Mouse (Mus musculus): ENCODE results near the gene Ddx39b. TPM values are rescaled to one million over a fixed set of nuclear protein-coding genes. Genes with fewer than 3 reads are reported as not detected.
A peak's percentile ranks its signal among the peaks of the same experiment; 100 is the strongest.
"Not testable (repeated sequence)": the region's sequence is repeated elsewhere in the genome, so short reads cannot be mapped to it uniquely, and the experiment has no call there.

Ddx39b gene
- total RNA-seq, 2 experiments from 2014 or later = 187 to 417 TPM

- peak; percentile 36 for ATAC-seq (replicated peaks; ENCODE audit: poor library complexity, severe bottlenecking)
These were observed 22.9 kb upstream of the Ddx39b start for GRCm38 (mm10) chr17:35218516-35219193.

DNA sequence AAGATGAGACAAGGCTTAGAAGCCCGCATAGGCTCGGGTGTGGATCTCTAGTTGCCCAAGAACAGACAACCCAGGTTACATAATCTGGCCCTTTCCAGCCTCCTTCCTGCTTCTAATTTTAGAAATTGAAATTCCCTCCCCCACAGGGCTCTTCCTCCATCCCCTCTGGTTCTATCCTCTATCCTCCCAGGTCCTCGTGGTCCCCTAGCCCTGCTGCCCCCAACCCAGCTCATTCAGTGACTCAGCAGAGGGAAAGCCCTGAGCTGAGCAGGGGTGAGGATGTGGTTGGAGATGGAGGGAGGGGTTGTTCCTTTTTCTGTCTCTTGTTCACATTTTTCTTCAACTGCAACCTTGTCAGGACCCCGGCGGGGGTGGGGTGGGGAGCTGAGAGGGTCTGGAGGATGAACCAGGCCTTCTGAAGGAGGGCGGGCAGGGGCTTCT lies 21.9 kb upstream of the Ddx39b start:
- peak; percentile 71 for ATAC-seq (replicated peaks; ENCODE audit: poor library complexity, severe bottlenecking)

- peak; percentile 5; the same call in 1 of the 2 replicates for ATAC-seq (replicated peaks; ENCODE audit: poor library complexity, severe bottlenecking)
These were observed 21.2 kb upstream of the Ddx39b start, which contains the start of gene Gm16181 for GRCm38 (mm10) chr17:35220156-35220952. TSS of gene Gm16181 (plus strand) at chr17:35220834.

GRCm38 (mm10) chr17:35222299-35222698 lies 19.2 kb upstream of the Ddx39b start:
- peak; percentile 42 for ATAC-seq (replicated peaks; ENCODE audit: poor library complexity, severe bottlenecking)

DNA sequence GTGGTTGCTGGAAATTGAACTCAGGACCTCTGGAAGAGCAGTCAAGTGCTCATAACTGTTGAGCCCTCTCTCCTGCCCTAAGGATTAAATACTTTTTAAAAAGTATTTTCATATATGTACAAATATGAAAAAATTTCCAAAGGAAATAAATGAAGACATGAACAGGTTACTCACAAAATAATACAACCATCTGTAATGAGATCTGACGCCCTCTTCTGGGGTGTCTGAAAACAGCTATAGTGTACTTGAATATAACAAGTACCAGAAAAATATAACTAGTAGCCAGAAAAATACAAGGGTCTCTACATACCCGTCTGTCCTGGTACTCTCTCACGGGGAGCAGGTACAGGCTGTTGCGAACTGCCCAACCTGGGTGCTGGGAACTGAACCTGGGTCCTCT lies 16.9 kb upstream of the Ddx39b start:
- ATAC-seq (replicated peaks; ENCODE audit: poor library complexity, severe bottlenecking) = no peak

- ATAC-seq (replicated peaks; ENCODE audit: poor library complexity, severe bottlenecking) = no peak
These were observed 16.1 kb upstream of the Ddx39b start for GRCm38 (mm10) chr17:35225456-35225855.

DNA sequence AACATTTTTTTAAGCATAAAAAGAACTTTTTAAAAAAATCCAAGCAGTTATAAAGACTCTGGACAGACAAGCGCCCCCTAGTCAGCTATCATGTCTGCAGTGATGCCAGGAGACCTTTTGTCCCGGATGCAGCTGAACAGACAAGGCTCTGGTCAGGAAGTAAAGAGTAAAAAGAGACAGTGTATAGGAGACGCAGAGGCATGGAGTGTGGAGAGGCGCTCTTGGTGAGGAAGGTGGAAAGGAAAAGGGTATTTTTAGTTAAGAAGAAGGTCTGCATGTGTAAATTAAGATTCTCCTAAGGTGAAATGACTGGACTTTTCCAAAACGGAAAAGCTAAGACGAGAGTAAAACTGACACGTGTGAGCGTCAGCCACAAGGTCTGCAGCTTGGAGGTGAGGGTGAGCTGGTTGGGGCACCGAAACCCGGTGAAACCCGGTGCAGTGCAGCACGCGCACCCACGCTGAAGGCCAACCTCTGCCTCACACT lies 14.9 kb upstream of the Ddx39b start:
- no peak for ATAC-seq (replicated peaks; ENCODE audit: poor library complexity, severe bottlenecking)

GRCm38 (mm10) chr17:35231022-35231421 lies 10.5 kb upstream of the Ddx39b start:
- ATAC-seq (replicated peaks; ENCODE audit: poor library complexity, severe bottlenecking) = peak; percentile 58

DNA sequence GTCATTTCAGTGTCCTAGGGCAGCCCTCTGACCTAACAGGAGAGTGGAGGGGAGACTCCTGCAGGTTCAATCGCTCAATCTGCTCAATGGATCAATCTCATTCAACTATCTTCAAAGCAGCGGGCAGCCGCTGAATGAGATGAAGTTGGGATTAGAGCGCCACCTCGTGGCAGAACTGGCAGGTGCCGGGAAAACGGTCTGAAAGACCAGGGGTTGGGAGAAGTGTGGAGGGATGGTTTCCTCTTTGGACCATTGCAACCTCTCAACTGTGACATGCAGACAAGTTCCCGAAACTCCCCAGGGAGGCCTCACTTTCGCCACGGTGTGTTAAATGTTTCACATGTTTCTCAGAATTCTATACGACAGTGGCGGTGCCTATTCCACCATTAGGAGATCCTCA lies 9.5 kb upstream of the Ddx39b start:
- peak; percentile 17; the same call in 1 of the 2 replicates for ATAC-seq (replicated peaks; ENCODE audit: poor library complexity, severe bottlenecking)

DNA sequence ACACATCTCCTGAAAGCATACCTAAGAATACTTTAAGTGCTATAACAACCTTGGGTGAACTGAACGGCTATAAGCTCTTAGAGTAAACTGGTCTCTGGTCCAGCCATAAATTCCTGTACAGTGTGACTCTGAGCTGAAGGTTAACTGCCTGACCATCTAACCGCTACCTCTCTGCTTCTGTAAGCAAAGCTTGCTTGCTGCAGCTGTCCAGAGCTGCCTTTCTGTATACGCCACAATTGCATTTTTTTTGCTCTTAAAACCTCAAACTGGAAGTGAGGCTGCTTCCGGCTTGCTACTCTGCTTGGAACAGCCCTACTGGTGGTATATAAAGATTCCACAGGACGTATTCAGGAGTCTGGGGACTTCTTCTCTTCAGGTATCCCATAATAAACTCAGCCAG lies 8.9 kb upstream of the Ddx39b start:
- ATAC-seq (replicated peaks; ENCODE audit: poor library complexity, severe bottlenecking) = 0 out of 2 replicates have a peak, but pooled peaks have one; percentile 6

DNA sequence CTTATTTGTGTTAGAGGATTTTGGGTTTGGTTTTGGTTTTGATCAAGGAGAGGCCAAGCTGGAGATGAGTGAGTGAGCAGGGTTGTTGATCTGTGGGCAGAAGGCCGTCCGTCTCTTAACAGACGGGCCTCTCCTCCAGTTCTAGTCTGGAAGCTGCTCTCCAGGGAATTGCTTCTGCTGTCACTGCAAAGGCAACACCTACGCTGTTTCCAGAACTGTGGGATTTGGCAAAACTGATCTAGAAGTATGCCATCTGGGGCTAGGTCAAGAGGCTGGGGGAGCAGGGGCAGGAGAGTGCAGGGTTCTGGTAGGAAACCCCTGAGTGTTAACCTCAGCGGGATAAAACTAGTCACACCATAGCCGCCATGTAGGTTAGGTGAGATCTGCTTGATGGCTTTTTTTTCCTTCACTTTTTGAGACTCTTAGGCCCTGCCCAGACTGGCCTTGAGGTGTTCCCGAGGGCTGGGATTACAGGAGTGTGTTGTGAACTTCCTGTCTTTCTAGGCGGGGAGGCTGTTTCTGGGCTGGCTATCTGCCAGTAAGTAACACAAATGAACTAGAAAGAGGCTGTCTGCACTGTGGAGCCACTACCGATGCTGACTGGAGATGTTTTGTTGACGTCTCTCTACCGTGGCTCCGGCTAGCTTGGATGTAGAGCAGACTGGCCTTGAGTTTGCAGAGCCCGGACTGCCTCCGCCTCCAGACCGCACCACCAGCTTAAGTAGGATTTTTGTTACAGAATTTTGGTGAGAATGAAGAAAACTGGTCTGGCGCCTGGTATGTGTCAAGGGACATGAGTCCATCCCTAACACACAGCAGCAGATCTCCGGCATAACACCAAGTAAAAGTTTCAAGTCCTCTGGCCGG lies 8.2 kb upstream of the Ddx39b start, which contains the start of gene Atp6v1g2:
Atp6v1g2 (plus strand) TSS at position 547 of the 867 bp plus-strand sequence.
- ATAC-seq (replicated peaks; ENCODE audit: poor library complexity, severe bottlenecking) = no peak

DNA sequence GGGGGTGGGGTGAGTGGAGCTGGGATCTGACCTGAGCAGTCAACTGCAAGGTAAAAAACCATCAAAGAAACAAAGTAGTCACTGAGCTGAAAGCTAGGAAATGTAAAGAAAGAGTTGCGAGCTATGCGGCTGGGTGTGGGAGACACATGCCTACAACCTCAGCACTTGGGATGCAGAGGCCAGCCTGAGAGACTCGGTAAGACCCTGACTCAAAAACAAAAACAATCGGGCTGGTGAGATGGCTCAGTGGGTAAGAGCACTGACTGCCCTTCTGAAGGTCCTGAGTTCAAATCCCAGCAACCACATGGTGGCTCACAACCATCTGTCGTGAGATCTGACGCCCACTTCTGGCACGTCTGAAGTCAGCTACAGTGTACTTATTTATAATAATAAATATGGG lies 7.5 kb upstream of the Ddx39b start:
- not testable (repeated sequence) for ATAC-seq (replicated peaks; ENCODE audit: poor library complexity, severe bottlenecking)

- ATAC-seq (replicated peaks; ENCODE audit: poor library complexity, severe bottlenecking) = 0 out of 2 replicates have a peak, but pooled peaks have one; percentile 1
These were observed 6.6 kb upstream of the Ddx39b start for GRCm38 (mm10) chr17:35234903-35235302.

DNA sequence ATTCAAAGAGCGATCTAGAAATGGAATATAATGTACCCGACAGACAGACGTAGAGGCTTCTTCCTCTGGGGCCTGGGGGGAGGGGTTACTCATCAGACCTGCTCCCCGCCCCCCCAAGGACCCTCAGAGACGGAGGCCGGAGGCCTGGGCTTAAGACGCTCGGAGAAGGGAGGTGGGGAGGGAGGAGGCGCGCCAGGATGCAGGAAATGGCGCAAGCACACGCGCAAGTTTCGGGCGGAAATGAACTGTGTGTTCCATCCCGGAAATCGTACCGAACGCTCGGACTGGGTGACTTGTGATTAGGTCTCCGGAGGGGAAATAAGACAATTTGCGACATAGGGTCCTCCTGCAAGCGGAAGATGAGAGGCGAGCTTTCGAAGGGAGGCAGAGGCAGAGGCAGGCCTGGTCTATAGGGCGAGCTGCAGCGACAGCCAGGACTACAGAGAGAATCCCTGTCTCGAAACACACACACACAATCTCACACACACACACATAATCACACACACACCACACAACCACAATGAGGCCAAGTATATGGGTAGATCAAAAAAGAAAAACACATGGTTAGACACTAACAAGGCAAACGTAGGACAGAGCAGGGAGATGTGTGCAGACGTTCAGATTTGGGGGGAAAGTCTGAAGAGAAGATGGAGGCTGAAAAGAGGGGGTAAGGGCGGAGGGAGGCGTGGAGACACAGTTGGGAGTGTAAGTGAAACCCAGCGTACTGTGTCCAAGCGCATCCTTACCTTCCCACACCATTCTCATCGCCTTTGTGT lies 5.7 kb upstream of the Ddx39b start, which contains the start of gene Nfkbil1:
Nfkbil1 (minus strand) TSS at position 179 of the 776 bp plus-strand sequence.
- ATAC-seq (replicated peaks; ENCODE audit: poor library complexity, severe bottlenecking) = peak; percentile 68

- peak; percentile 64 for ATAC-seq (replicated peaks; ENCODE audit: poor library complexity, severe bottlenecking)
These were observed 5.2 kb upstream of the Ddx39b start for GRCm38 (mm10) chr17:35236390-35236746.

- ATAC-seq (replicated peaks; ENCODE audit: poor library complexity, severe bottlenecking) = no peak
These were observed 4.5 kb upstream of the Ddx39b start for GRCm38 (mm10) chr17:35236996-35237395.

GRCm38 (mm10) chr17:35237504-35237903 lies 4.0 kb upstream of the Ddx39b start:
- ATAC-seq (replicated peaks; ENCODE audit: poor library complexity, severe bottlenecking) = no peak

DNA sequence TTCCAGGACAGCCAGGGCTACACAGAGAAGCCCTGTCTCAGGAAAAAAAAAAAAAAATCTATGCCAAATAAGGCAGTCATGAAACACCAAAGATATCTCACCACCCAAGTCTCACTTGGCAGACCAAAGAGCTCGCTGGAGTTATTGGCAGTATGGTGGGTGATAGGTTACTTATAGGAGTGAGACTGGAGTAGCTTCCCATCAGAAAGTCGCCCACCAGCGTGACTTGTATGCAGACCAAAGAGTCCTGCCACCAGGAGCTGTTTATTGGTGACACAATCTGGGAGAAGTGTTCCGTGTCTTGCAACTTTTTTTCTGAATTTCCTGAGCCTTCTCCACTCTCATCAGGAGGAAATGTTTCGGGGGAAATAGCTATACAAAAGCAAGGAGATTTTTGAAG lies 1.8 kb upstream of the Ddx39b start:
- no peak for ATAC-seq (replicated peaks; ENCODE audit: poor library complexity, severe bottlenecking)

All from granulocyte monocyte progenitor cell, adult 5-6 weeks (primary cell).